Mouse (Mus musculus) heart, adult 2 months (tissue): ENCODE results near the gene Rp9. TPM values are rescaled to one million over a fixed set of nuclear protein-coding genes. Genes with fewer than 3 reads are reported as not detected.

Source experiments
- DNase-seq, 2 experiments: peaks; one replicate each; pipeline ENCODE4 v3.0.0; 2021
- H3K27ac ChIP-seq: fragments of 200-600 bp; 2 replicates; pipeline ENCODE4 v1.8.1; 2022
- H3K27me3 ChIP-seq: fragments of 200-500 bp; 2 replicates; pipeline ENCODE4 v1.6.1; 2012; ENCODE audit warnings: mild to moderate bottlenecking, low read length, inconsistent platforms, mixed read lengths; ENCODE audit not compliant: control insufficient read depth, insufficient read depth
- H3K36me3 ChIP-seq: fragments of 200-500 bp; 2 replicates; pipeline ENCODE4 v1.6.1; 2012; ENCODE audit warnings: low read length, inconsistent platforms; ENCODE audit not compliant: control insufficient read depth, insufficient read depth
- H3K4me1 ChIP-seq: fragments of 200-500 bp; 2 replicates; pipeline ENCODE4 v1.6.1; 2011; ENCODE audit warnings: low read length; ENCODE audit not compliant: control insufficient read depth, insufficient read depth
- H3K4me3 ChIP-seq: fragments of 200-600 bp; 2 replicates; pipeline ENCODE4 v1.8.1; 2022
- H3K79me2 ChIP-seq: fragments of 200-500 bp; replicated peaks from 2 replicates; pipeline ENCODE4 v1.6.1; 2012; ENCODE audit warnings: mild to moderate bottlenecking, inconsistent platforms, low read length, moderate library complexity, mixed read lengths; ENCODE audit not compliant: control insufficient read depth, insufficient read depth
- H3K9ac ChIP-seq: fragments of 200-500 bp; 2 replicates; pipeline ENCODE4 v1.6.1; 2012; ENCODE audit warnings: low read depth, mild to moderate bottlenecking, control low read depth, inconsistent platforms, low read length, mixed read lengths
- CTCF ChIP-seq: fragments of 200-600 bp; IDR thresholded peaks from 2 replicates; pipeline ENCODE4 v1.8.1; 2022; ENCODE audit warnings: antibody characterized with exemption, mild to moderate bottlenecking, moderate library complexity
- EP300 ChIP-seq: fragments of 200-500 bp; IDR thresholded peaks from 2 replicates; pipeline ENCODE4 v1.6.1; 2011; ENCODE audit warnings: low read depth, low read length, control low read depth; ENCODE audit not compliant: insufficient read depth
- POLR2A ChIP-seq: fragments of 200-500 bp; IDR thresholded peaks from 2 replicates; pipeline ENCODE4 v1.6.1; 2011; ENCODE audit warnings: mild to moderate bottlenecking, low read depth, low read length, control low read depth; ENCODE audit not compliant: insufficient read depth
- WGBS: fragments of 180-500 bp; shearing (Covaris S2); methylation state at CpG from one replicate; pipeline ENCODE4 v1.1.7; 2018; 5-methylcytosine and 5-hydroxymethylcytosine counted together
- intact Hi-C: fragments of 180-260 bp; cut with DNase I; formaldehyde crosslinking; loops from one replicate; pipeline ENCODE4 v1.15.1; 2025
- polyA plus RNA-seq: library from polyadenylated mRNA; depleted of rRNA; stranded (reverse); fragments of >200 nt; gene quantifications from 2 replicates; pipeline ENCODE4 v1.2.3, GENCODE M21; 2012
- total RNA-seq, 2 experiments: library from RNA; stranded (reverse); gene quantifications; 2 replicates each; pipeline ENCODE4 v1.2.3; 2021

The Rp9 gene
- total and polyA plus RNA-seq, 3 experiments = 39.5 to 46.1 (median 42.6) TPM

DNA sequence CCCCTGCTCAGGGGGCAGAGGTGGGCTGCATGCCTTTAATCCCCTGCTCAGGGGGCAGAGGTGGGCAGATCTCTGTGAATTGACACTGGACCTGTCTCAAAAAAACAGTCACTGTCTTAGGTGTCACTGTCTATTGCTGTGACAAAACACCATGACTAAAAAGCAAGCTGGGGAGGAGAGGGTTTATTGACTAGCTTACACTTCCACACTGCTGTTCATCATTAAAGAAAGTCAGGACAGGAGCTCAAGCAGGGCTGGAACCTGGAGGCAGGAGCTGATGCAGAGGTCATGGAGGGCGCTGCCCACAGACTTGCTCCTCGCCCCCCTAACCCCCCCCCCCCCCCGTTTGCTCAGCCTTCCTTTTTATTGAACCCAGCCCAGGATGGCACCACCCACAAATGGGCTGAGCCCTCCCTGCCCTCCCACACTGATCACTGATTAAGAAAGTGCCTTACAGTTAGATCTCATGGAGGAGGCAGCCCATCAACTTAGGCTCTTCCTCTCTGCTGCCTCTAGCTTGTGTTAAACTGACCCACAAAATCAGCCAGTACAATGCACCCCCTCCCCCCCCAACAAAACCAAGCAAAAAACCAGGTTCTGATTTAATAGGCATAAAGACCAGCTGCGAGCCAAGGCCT, 41.4 kb downstream of the Rp9 start:
- H3K79me2 ChIP-seq = no peaks in the 10 kb centered on the region
- TF ChIP-seq CTCF (no peak), EP300 (no peak)
- H3K27ac ChIP-seq = no peak overlapping the region
- H3K27me3 ChIP-seq = no peaks in the 10 kb centered on the region
- intact Hi-C loops = no loop called here
- peaks cover 2% of the 10 kb centered on the region; the same call in 1 of the 2 replicates for H3K4me1 ChIP-seq
- H3K4me3 ChIP-seq = no peak overlapping the region
- 84% methylated on average over 1 of the region's 4 CpGs for WGBS
- no peak overlapping the region for H3K9ac ChIP-seq
- H3K36me3 ChIP-seq = no peaks in the 10 kb centered on the region
- DNase-seq = no peak

GRCm38 (mm10) chr9:22424719-22425118, 44.8 kb downstream of the Rp9 start:
- TF ChIP-seq POLR2A (no peak), CTCF (no peak), EP300 (no peak)
- no peaks in the 10 kb centered on the region for H3K79me2 ChIP-seq
- H3K36me3 ChIP-seq = no peaks in the 10 kb centered on the region
- intact Hi-C loops = no loop called here
- no peak overlapping the region for H3K27ac ChIP-seq
- H3K4me3 ChIP-seq = no peak overlapping the region
- H3K27me3 ChIP-seq = no peaks in the 10 kb centered on the region
- H3K9ac ChIP-seq = no peak overlapping the region
- no peak for DNase-seq
- WGBS = 88% methylated on average over 4 of the region's 4 CpGs
- no peaks in the 10 kb centered on the region for H3K4me1 ChIP-seq

DNA sequence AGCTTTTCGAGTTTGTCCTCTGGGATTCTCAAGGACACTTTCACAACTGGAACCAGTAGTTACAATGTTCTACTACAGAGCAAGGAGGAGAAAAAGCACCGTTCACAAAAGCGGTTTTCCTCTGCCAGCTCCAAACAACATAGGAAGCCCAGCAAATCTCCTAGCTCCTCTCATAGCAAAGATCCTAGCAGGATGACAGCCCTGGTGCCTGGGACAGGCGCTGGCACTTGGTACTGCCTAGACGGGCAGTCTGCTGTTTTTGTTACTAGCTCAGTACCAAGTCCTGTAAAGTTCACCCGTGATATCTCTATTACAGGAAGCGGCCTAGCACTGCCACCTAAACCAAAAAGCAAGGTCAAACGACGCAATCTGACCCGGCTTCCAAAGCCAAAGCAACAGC, 45.3 kb downstream of the Rp9 start:
- H3K79me2 ChIP-seq = no peaks in the 10 kb centered on the region
- no peak overlapping the region for H3K4me3 ChIP-seq
- no peaks in the 10 kb centered on the region for H3K4me1 ChIP-seq
- H3K27me3 ChIP-seq = no peaks in the 10 kb centered on the region
- WGBS = 48% methylated on average over 10 of the region's 10 CpGs
- TF ChIP-seq EP300 (no peak), POLR2A (no peak), CTCF (no peak)
- H3K9ac ChIP-seq = no peak overlapping the region
- intact Hi-C loops = no loop called here
- no peak overlapping the region for H3K27ac ChIP-seq
- no peaks in the 10 kb centered on the region for H3K36me3 ChIP-seq
- DNase-seq = no peak

DNA sequence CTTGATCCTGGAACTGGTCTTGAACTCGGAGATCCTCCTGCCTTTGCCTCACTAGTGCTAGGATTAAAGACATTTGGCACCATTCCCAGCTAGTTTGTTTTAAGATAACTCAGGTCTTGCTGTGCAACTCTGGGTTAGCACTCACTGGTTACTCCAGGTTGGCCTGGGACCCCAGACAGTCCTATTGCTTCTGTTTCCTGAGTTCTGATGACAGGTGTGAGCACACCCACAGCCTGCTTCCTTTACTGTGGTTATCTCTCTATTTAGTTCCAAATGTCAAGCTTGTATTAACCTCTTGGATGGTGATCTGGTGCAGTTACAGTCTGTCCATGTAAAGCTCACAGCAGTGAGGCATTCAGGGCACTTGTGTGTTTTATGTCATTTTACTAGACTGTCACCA, 46.0 kb downstream of the Rp9 start:
- intact Hi-C loops = no loop called here
- no peak overlapping the region for H3K27ac ChIP-seq
- H3K4me3 ChIP-seq = no peak overlapping the region
- 61% methylated on average over 1 of the region's 1 CpGs for WGBS
- H3K36me3 ChIP-seq = no peaks in the 10 kb centered on the region
- TF ChIP-seq CTCF (no peak), EP300 (no peak), POLR2A (no peak)
- H3K4me1 ChIP-seq = no peaks in the 10 kb centered on the region
- H3K9ac ChIP-seq = no peak overlapping the region
- no peaks in the 10 kb centered on the region for H3K27me3 ChIP-seq
- H3K79me2 ChIP-seq = no peaks in the 10 kb centered on the region
- no peak for DNase-seq

DNA sequence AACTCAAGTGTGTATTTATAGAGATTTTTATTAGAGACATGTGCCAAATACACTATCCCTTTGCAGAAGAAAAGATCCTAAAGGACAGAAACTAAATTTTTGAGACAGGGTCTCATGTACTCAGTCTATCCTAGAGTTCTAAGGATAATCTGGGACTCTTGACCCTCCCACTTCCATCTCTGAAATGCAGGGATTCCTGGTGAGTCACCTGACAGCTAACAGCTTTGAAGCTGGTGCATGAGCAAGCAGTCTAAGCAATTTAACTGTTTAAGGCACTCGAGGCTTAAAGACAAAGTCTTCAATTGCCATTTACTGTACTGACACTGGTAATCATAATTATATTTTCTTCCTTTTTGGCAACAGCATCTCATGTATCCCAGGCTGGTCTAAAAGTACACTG, 47.0 kb downstream of the Rp9 start:
- H3K36me3 ChIP-seq = no peaks in the 10 kb centered on the region
- H3K27me3 ChIP-seq = no peaks in the 10 kb centered on the region
- H3K27ac ChIP-seq = no peak overlapping the region
- H3K4me1 ChIP-seq = no peaks in the 10 kb centered on the region; the same call in 1 of the 2 replicates
- DNase-seq = no peak
- H3K79me2 ChIP-seq = no peaks in the 10 kb centered on the region
- H3K9ac ChIP-seq = no peak overlapping the region
- no peak overlapping the region for H3K4me3 ChIP-seq
- intact Hi-C loops = no loop called here
- WGBS = 41% methylated on average over 1 of the region's 1 CpGs
- no peak for TF ChIP-seq POLR2A
- no peak for TF ChIP-seq EP300
- no peak for TF ChIP-seq CTCF

DNA sequence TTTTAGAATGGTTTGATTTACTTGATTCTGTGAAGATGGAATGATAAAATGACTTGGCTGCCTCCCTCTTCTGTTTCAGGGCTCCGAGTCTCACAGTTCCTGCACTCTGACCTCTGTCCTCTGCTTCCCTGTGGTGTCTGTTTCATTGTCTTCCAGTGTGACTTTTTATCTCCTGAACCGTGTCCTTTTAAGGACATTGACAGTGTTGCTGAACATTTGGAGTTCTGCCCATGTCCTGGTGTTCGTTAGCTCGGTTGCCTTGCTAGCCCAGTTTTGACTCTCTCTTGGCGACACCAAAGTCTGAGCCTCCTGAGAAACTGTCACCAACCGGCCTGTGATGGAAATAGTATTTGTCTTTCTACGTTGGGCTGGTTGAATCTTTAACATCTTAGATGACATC, 49.1 kb downstream of the Rp9 start:
- Histone ChIP-seq H3K79me2 (no peaks in the 10 kb centered on the region), H3K27ac (no peak overlapping the region), H3K36me3 (no peaks in the 10 kb centered on the region), H3K9ac (no peak overlapping the region), H3K4me1 (no peaks in the 10 kb centered on the region; the same call in 1 of the 2 replicates), H3K27me3 (no peaks in the 10 kb centered on the region), H3K4me3 (no peak overlapping the region)
- 28% methylated on average over 7 of the region's 7 CpGs for WGBS
- TF ChIP-seq EP300 = no peak
- TF ChIP-seq CTCF = no peak
- no peak for TF ChIP-seq POLR2A
- no peak for DNase-seq
- intact Hi-C loops = no loop called here
